9 mouse cellular contexts compared by ENCODE assay signal in genomic region chr10:23403351-23403938, GRCm38 (mm10). TPM values are rescaled to one million over a fixed set of nuclear protein-coding genes. Genes with fewer than 3 reads are reported as not detected.
DNase-seq lines count a peak whose midpoint lies in the region; ATAC-seq and TF ChIP-seq lines count a peak whose summit lies in the region.
"Had no signal": no experiment of that assay in that cellular context is flagged by ENCODE, and none has a peak within 500 bp of the region (broad histone marks: within the 10 kb centered on the region; RNA-seq: fewer than 3 reads in every experiment).

No protein-coding gene starts in this region.

- H3K27ac ChIP-seq in midbrain, embryonic 11.5 days (ENCODE audit: low read depth, low read length), result no peak overlapping the region
- H3K27ac ChIP-seq in midbrain, embryonic 10.5 days (replicated peaks), result no peak overlapping the region
- no peak overlapping the region for H3K27ac ChIP-seq in forebrain, embryonic 15.5 days (replicated peaks)
- no peak overlapping the region for H3K27ac ChIP-seq in midbrain, postnatal 0 days (ENCODE audit: low read depth, low read length)
- H3K27ac ChIP-seq: embryonic facial prominence, embryonic 13.5 days had no signal

- no peak overlapping the region for H3K4me3 ChIP-seq in midbrain, embryonic 11.5 days (ENCODE audit: low read depth, low read length)
- no peak overlapping the region for H3K4me3 ChIP-seq in midbrain, embryonic 10.5 days
- H3K4me3 ChIP-seq in forebrain, embryonic 15.5 days, result no peak overlapping the region
- no peak overlapping the region for H3K4me3 ChIP-seq in midbrain, postnatal 0 days (ENCODE audit: low read depth, low read length)
- H3K4me3 ChIP-seq: embryonic facial prominence, embryonic 13.5 days had no signal

- ATAC-seq in midbrain, embryonic 11.5 days (ENCODE audit: low FRiP score), result peak; percentile 38; the same call in 1 of the 2 replicates
- ATAC-seq in forebrain, embryonic 15.5 days (replicated peaks), result peak; percentile 80
- no peak; the same call in 1 of the 2 replicates for ATAC-seq in midbrain, postnatal 0 days (ENCODE audit: low FRiP score)

- DNase-seq in gastrocnemius, postnatal 14 days, result peak; percentile 6
- no peak for DNase-seq in gastrocnemius, postnatal 25 days
- no peak for DNase-seq in midbrain, embryonic 11.5 days (ENCODE audit: low spot score, missing footprints)
- DNase-seq in midbrain, embryonic 10.5 days (ENCODE audit: low spot score), result no peak
- DNase-seq in midbrain, postnatal 0 days (ENCODE audit: low spot score), result peak; percentile 37
- no peak for DNase-seq in natural killer cell, adult 2 months (ENCODE audit: low spot score in 2 of 2)
- DNase-seq in adrenal gland, adult 2 months, result no peak

- no peaks in the 10 kb centered on the region for H3K4me1 ChIP-seq in midbrain, embryonic 11.5 days (ENCODE audit: control insufficient read depth, insufficient read depth, low read length)
- no peaks in the 10 kb centered on the region for H3K4me1 ChIP-seq in midbrain, embryonic 10.5 days
- H3K4me1 ChIP-seq in forebrain, embryonic 15.5 days, result peaks cover 3% of the 10 kb centered on the region
- no peaks in the 10 kb centered on the region for H3K4me1 ChIP-seq in midbrain, postnatal 0 days (ENCODE audit: insufficient read depth, low read length)

- H3K9ac ChIP-seq in midbrain, embryonic 11.5 days (ENCODE audit: low read length), result no peak overlapping the region
- no peak overlapping the region for H3K9ac ChIP-seq in forebrain, embryonic 15.5 days (replicated peaks)
- H3K9ac ChIP-seq in midbrain, postnatal 0 days (replicated peaks; ENCODE audit: low read length, poor library complexity, severe bottlenecking), result no peak overlapping the region
- H3K9ac ChIP-seq: embryonic facial prominence, embryonic 13.5 days had no signal

- intact Hi-C loops in gastrocnemius, postnatal 14 days (cut with DNase I; ENCODE audit: low total_unique reads), result no loop called here

- H3K27me3 ChIP-seq in midbrain, embryonic 11.5 days (ENCODE audit: control insufficient read depth, insufficient read depth, low read length), result no peaks in the 10 kb centered on the region
- H3K27me3 ChIP-seq in midbrain, embryonic 10.5 days (ENCODE audit: low read depth, poor library complexity, severe bottlenecking), result no peaks in the 10 kb centered on the region
- no peaks in the 10 kb centered on the region for H3K27me3 ChIP-seq in forebrain, embryonic 15.5 days
- no peaks in the 10 kb centered on the region for H3K27me3 ChIP-seq in midbrain, postnatal 0 days (ENCODE audit: insufficient read depth, low read length)
- H3K27me3 ChIP-seq: embryonic facial prominence, embryonic 13.5 days had no signal

- H3K4me2 ChIP-seq in midbrain, embryonic 11.5 days, result no peak overlapping the region
- no peak overlapping the region for H3K4me2 ChIP-seq in forebrain, embryonic 15.5 days (replicated peaks)
- H3K4me2 ChIP-seq in midbrain, postnatal 0 days (ENCODE audit: low read depth, low read length, poor library complexity, severe bottlenecking), result no peak overlapping the region
- H3K4me2 ChIP-seq: embryonic facial prominence, embryonic 13.5 days had no signal

- no peaks in the 10 kb centered on the region for H3K9me3 ChIP-seq in midbrain, embryonic 11.5 days (ENCODE audit: control insufficient read depth, low read length)
- H3K9me3 ChIP-seq in midbrain, embryonic 10.5 days (replicated peaks), result peaks cover 6% of the 10 kb centered on the region
- 0 out of 2 replicates have a peak, but pooled peaks cover 3% of the 10 kb centered on the region for H3K9me3 ChIP-seq in forebrain, embryonic 15.5 days
- peaks cover 6% of the 10 kb centered on the region; the same call in 1 of the 2 replicates for H3K9me3 ChIP-seq in midbrain, postnatal 0 days (ENCODE audit: low read length)

- WGBS in midbrain, embryonic 11.5 days, result 61% methylated on average over 4 of the region's 4 CpGs
- 77% methylated on average over 4 of the region's 4 CpGs for WGBS in midbrain, embryonic 10.5 days
- 36% methylated on average over 4 of the region's 4 CpGs for WGBS in forebrain, embryonic 15.5 days
- WGBS in midbrain, postnatal 0 days, result 55% methylated on average over 4 of the region's 4 CpGs

- peak; percentile 50 for TF ChIP-seq CTCF in midbrain, postnatal 0 days (IDR thresholded peaks at IDR 0.05)

- H3K36me3 ChIP-seq in midbrain, embryonic 11.5 days (ENCODE audit: control insufficient read depth, insufficient read depth, low read length), result no peaks in the 10 kb centered on the region
- no peaks in the 10 kb centered on the region for H3K36me3 ChIP-seq in midbrain, embryonic 10.5 days
- H3K36me3 ChIP-seq in forebrain, embryonic 15.5 days, result no peaks in the 10 kb centered on the region
- no peaks in the 10 kb centered on the region for H3K36me3 ChIP-seq in midbrain, postnatal 0 days (ENCODE audit: insufficient read depth, low read length)
- H3K36me3 ChIP-seq: embryonic facial prominence, embryonic 13.5 days had no signal

RNA-seq across cellular contexts. Expression of gene Eya4, which starts 52.9 kb away (rescaled TPM):
- 10 to 100 TPM; 30.6 to 42.4 TPM for total RNA-seq in gastrocnemius, postnatal 14 days (2021)
- 10 to 100 TPM; 25.6 to 27.9 TPM for total RNA-seq in gastrocnemius, postnatal 25 days (2021)
- polyA plus RNA-seq in midbrain, embryonic 11.5 days (2014; fragmentation: Nextera tagmentation; extraction: Ambion mirVana), result 1.7 and 2.0 TPM in 2 replicates
- 2.2 and 2.3 TPM in 2 replicates for polyA plus RNA-seq in midbrain, embryonic 10.5 days (2016; fragmentation: Nextera tagmentation; extraction: Ambion mirVana)
- 1.1 and 1.4 TPM in 2 replicates for polyA plus RNA-seq in forebrain, embryonic 15.5 days (2015; fragmentation: Nextera tagmentation; extraction: Ambion mirVana)
- 1.0 and 1.2 TPM in 2 replicates for total RNA-seq in midbrain, postnatal 0 days (2014; rRNA removed)
- polyA plus RNA-seq in midbrain, postnatal 0 days (2015; fragmentation: Nextera tagmentation; extraction: Ambion mirVana), result 0.13 and 0.42 TPM in 2 replicates
- total RNA-seq in adrenal gland, adult 2 months (2021), result 1 to 10 TPM; 1.3 to 1.7 TPM
- 0.31 and 0.37 TPM in 2 replicates for polyA plus RNA-seq in adrenal gland, adult 2 months (2012; rRNA removed)

Comparison
In these comparisons a context has a peak if more than half of its experiments do, and no peak if none do; other contexts are left out.
1. DNase-seq: peak in gastrocnemius, postnatal 14 days (single experiment) and midbrain, postnatal 0 days (single experiment); none in gastrocnemius, postnatal 25 days (single experiment), midbrain, embryonic 11.5 days (single experiment), midbrain, embryonic 10.5 days (single experiment), natural killer cell, adult 2 months (0 of 2) and adrenal gland, adult 2 months (single experiment).